Mouse (Mus musculus) C2C12 (cell line): ENCODE measurements around the gene Frmd4b. TPM values are rescaled to one million over a fixed set of nuclear protein-coding genes. Genes with fewer than 3 reads are reported as not detected.

Experiments used
- H3K27me3 ChIP-seq: one replicate; pipeline ENCODE4 v1.6.1; 2011; ENCODE audit not compliant: control insufficient read depth, insufficient read depth, insufficient read length
- H3K36me3 ChIP-seq: one replicate; pipeline ENCODE4 v1.6.1; 2011; ENCODE audit not compliant: control insufficient read depth, insufficient read depth
- H3K4me3 ChIP-seq: one replicate; pipeline ENCODE4 v1.5.1; 2011; ENCODE audit warnings: mild to moderate bottlenecking, control low read depth; ENCODE audit not compliant: poor library complexity, insufficient read depth, severe bottlenecking
- H3K79me2 ChIP-seq: one replicate; pipeline ENCODE4 v1.6.1; 2011; ENCODE audit not compliant: control insufficient read depth, insufficient read depth
- H3K79me3 ChIP-seq: one replicate; pipeline ENCODE4 v1.6.1; 2011; ENCODE audit warnings: low read depth, control low read depth
- H3ac ChIP-seq: one replicate; pipeline ENCODE3; 2011; ENCODE audit warnings: low read depth; ENCODE audit not compliant: control insufficient read depth, insufficient read length
- CEBPB ChIP-seq: IDR thresholded peaks from one replicate; pipeline ENCODE4 v1.6.1; 2011; ENCODE audit warnings: low read depth, mild to moderate bottlenecking, control low read depth, moderate library complexity
- CTCF ChIP-seq: IDR thresholded peaks from one replicate; pipeline ENCODE4 v1.5.1; 2011; ENCODE audit not compliant: control insufficient read depth, insufficient read depth, insufficient read length
- FOSL1 ChIP-seq: IDR thresholded peaks from one replicate; pipeline ENCODE4 v1.8.0; 2011; ENCODE audit warnings: mild to moderate bottlenecking, low read length; ENCODE audit not compliant: poor library complexity, insufficient read depth, severe bottlenecking
- MAX ChIP-seq: IDR thresholded peaks from one replicate; pipeline ENCODE4 v1.6.1; 2011; ENCODE audit warnings: mild to moderate bottlenecking, control low read depth
- MYOD1 ChIP-seq: IDR thresholded peaks from one replicate; pipeline ENCODE4 v1.6.1; 2011; ENCODE audit warnings: low read depth; ENCODE audit not compliant: control insufficient read depth, insufficient read length
- MYOG ChIP-seq: IDR thresholded peaks from one replicate; pipeline ENCODE4 v1.6.1; 2011; ENCODE audit not compliant: control insufficient read depth, insufficient read length; ENCODE audit errors: extremely low read depth
- USF1 ChIP-seq: IDR thresholded peaks from one replicate; pipeline ENCODE4 v1.6.1; 2011; ENCODE audit warnings: low read depth, mild to moderate bottlenecking, control low read depth, moderate library complexity
- polyA plus RNA-seq: library from polyadenylated mRNA; unstranded; fragments of >200 nt; fragmentation: generic; extraction: Trizol; gene quantifications from one replicate; pipeline ENCODE4 v1.2.1, GENCODE M21; 2012; ENCODE audit warnings: missing spikeins

Frmd4b gene
- polyA plus RNA-seq, 1 experiment, result not detected

DNA sequence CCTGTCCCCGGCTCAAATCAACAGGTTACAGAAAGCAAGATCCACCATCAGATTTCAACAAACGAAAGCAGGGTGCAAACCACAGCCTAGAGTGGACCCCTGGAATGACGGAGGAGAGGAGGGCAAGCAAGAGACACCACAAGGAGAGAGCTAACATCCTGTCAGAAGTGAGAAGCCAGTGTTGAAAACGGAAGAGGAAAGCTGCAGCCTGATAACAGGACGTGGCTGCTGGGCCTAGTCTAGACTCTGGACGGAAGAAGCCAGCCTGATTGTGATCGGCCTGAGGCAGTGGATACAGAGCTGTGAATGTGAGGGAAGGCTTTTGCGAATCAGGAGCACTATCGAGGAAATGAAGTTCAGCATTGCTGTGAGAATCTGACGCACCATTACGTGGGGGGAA lies 296.2 kb downstream of the Frmd4b start:
- no peaks in the 10 kb centered on the region for H3K79me3 ChIP-seq
- no peaks in the 10 kb centered on the region for H3K79me2 ChIP-seq
- TF ChIP-seq CEBPB (no peak), MYOD1 (no peak), USF1 (no peak), FOSL1 (no peak), CTCF (no peak), MYOG (no peak), MAX (no peak)
- H3K4me3 ChIP-seq, result no peak overlapping the region
- no peak overlapping the region for H3ac ChIP-seq
- no peaks in the 10 kb centered on the region for H3K36me3 ChIP-seq
- H3K27me3 ChIP-seq, result peaks cover 7% of the 10 kb centered on the region

DNA sequence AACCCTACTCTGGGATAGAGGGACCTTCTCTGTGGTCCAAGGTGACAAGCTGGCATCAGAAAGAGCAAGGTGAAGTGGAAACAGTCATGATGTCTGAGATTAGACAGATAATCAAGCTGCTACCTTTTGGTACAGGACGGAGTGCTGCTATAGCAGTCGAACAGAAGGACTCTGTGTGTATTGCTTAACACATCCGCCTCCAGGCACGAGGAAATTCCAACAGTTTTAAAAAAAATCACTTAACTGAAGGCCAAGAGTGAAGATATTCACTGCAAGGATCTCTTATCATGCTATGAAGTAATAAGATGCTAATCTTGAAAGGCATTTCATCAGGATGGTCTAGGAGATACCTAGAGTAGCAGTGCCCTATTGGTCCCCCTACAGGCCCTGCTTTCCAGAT lies 298.3 kb downstream of the Frmd4b start:
- Histone ChIP-seq H3K4me3 (no peak overlapping the region), H3K79me2 (no peaks in the 10 kb centered on the region), H3K79me3 (no peaks in the 10 kb centered on the region), H3ac (no peak overlapping the region), H3K36me3 (no peaks in the 10 kb centered on the region), H3K27me3 (peaks cover 7% of the 10 kb centered on the region)
- no peak for TF ChIP-seq FOSL1
- no peak for TF ChIP-seq CEBPB
- no peak for TF ChIP-seq CTCF
- TF ChIP-seq MYOG, result no peak

DNA sequence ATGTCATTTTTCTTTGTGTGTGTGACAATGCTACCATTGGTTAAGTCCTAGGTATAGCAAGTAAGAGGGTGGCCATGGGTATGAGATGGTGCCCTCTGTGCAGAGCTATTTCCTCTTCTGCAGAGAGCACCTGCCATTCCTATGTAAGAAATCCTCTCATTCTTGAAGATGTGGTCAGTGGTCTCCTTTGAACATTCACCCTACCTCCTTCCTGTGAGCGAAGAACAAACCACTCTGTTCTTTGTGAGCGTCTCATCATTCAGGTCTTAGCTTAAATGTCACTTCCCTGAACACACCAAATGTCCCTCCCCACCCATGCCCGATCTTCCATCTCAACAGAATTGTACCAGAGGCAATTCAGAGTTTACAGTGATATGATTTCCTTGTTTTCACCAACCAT lies 299.4 kb downstream of the Frmd4b start:
- no peak for TF ChIP-seq FOSL1
- no peak for TF ChIP-seq USF1
- no peak for TF ChIP-seq CEBPB
- TF ChIP-seq CTCF, result no peak
- TF ChIP-seq MYOG, result no peak
- no peak for TF ChIP-seq MAX
- TF ChIP-seq MYOD1, result no peak

DNA sequence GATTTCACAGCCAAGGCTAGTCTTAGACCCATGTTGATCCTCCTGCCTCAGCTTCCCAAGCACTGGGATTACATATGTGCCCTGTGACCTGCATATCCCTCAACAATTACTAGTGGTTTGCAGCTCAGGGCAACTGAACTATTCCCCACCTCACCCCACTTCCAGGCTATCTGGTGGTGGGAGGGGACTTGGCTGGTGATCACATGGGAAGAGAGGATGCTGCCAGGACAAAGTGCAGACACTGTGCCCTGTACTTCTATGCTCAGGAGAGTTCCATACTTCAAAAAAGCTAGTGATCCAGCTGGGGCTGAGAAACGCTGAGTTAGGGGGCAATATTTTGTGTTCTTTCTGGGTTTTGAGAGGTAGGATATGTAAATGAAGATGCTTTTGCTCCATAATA lies 300.6 kb downstream of the Frmd4b start:
- TF ChIP-seq MYOG (no peak), FOSL1 (no peak), CEBPB (no peak), MYOD1 (no peak), CTCF (no peak), MAX (no peak), USF1 (no peak)
- no peaks in the 10 kb centered on the region for H3K36me3 ChIP-seq

More for the DNA sequence above, 299.4 kb downstream of the Frmd4b start:
- H3ac ChIP-seq, result no peak overlapping the region
- peaks cover 3% of the 10 kb centered on the region for H3K27me3 ChIP-seq
- no peaks in the 10 kb centered on the region for H3K36me3 ChIP-seq
- H3K79me2 ChIP-seq, result no peaks in the 10 kb centered on the region
- no peaks in the 10 kb centered on the region for H3K79me3 ChIP-seq
- no peak overlapping the region for H3K4me3 ChIP-seq

DNA sequence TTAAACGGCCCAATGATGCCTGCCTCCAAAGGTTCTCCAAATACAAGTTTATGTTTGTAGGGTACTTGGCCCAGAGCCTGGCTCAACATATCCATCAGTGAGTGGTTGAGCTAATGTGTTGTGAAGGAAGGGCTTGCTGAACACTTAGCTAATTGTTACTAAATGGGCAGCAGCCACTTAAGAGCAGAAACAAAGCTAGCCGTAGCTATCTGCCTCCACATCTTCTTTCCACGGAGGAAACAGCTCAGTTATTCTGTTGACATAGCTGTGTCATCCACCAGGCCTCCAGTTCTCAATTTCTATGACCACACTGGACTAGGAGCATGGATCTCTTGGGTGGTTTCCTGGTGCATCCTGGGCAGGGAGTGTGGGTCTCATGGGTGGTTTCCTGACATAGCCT lies 302.0 kb downstream of the Frmd4b start:
- H3K79me2 ChIP-seq, result no peaks in the 10 kb centered on the region
- peaks cover 3% of the 10 kb centered on the region for H3K27me3 ChIP-seq
- H3ac ChIP-seq, result no peak overlapping the region
- no peaks in the 10 kb centered on the region for H3K36me3 ChIP-seq
- no peak overlapping the region for H3K4me3 ChIP-seq
- TF ChIP-seq MYOG, result no peak
- no peak for TF ChIP-seq MYOD1
- no peak for TF ChIP-seq FOSL1
- TF ChIP-seq MAX, result no peak
- no peak for TF ChIP-seq CTCF
- TF ChIP-seq USF1, result no peak
- no peak for TF ChIP-seq CEBPB
- H3K79me3 ChIP-seq, result no peaks in the 10 kb centered on the region

More for the DNA sequence above, 300.6 kb downstream of the Frmd4b start:
- Histone ChIP-seq H3K4me3 (no peak overlapping the region), H3K79me3 (no peaks in the 10 kb centered on the region), H3ac (no peak overlapping the region), H3K79me2 (no peaks in the 10 kb centered on the region), H3K27me3 (peaks cover 3% of the 10 kb centered on the region)

DNA sequence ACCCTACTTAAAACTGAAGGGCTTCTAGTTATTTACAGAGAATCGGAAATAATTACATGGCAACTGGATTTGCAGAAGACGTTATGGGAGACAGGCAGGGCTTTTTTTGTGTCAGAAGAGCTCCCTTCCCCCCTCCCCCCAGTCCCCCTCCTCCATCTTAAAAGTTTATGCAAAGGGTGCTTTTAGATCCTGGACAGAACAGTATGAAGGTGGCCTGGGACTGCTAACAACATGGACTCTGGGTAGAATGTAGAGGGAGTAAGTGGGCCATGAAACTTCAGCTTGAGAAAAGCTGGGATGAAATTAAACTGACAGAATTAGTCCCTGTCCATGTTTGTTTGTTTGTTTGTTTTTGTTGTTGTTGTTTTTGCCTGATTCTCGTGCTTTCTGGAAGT lies 304.8 kb downstream of the Frmd4b start:
- Histone ChIP-seq H3K27me3 (no peaks in the 10 kb centered on the region), H3K4me3 (no peak overlapping the region), H3K79me3 (no peaks in the 10 kb centered on the region), H3ac (no peak overlapping the region), H3K79me2 (no peaks in the 10 kb centered on the region), H3K36me3 (no peaks in the 10 kb centered on the region)
- TF ChIP-seq MAX (no peak), CEBPB (no peak), MYOD1 (no peak), MYOG (no peak), USF1 (no peak), FOSL1 (no peak), CTCF (no peak)
